Mouse (Mus musculus): Measurements from ENCODE around the gene Il4ra. TPM values are rescaled to one million over a fixed set of nuclear protein-coding genes. Genes with fewer than 3 reads are reported as not detected.

Gene Il4ra
- total and polyA plus RNA-seq, 3 experiments, result 18.2 to 27.4 (median 26.4) TPM

DNA sequence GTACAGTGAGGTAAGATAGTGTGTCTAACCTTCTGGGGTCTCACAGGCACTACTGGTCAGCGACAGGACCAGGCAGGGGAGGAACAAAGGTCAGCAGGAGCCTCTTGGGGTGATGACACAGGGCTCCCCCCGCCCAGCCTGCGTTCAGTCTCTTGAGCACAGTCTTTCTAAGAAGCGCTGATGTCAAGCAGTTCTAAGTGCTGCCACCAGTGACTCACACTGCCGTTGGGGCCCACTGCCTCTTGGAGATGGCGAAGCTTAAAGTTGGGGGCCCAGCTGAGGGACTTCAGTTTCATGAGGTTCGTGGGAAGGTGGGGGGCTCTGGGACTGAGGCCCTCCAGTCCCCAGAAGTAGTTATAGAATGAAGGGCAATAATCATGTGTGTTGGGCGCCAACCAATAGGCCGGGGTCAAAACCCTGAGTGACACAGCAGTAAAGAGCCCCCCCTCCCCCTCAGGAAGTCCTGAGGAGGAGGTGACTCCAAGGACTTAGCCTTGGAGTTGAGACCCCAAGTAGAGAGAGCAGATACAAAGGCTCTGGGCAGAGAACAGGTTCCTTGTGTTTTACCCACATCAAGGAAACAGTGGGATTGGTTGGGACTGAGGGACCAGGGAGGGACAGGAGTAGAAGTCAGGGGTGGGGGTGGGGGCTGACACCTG is 2.7 kb downstream of the Il4ra start (continued):
- peak; percentile 63; the same call in 1 of the 2 replicates for TF ChIP-seq CHD2 (IDR thresholded peaks at IDR 0.05; ENCODE audit: low read length)
- no peak for TF ChIP-seq POLR2A (IDR thresholded peaks at IDR 0.05; ENCODE audit: low read depth, low read length)
- TF ChIP-seq MEF2A (IDR thresholded peaks at IDR 0.05; ENCODE audit: borderline replicate concordance, low read depth, low read length), result no peak
- no peak for TF ChIP-seq USF1 (IDR thresholded peaks at IDR 0.05; ENCODE audit: low read depth, low read length)
- no peak; the same call in 1 of the 2 replicates for TF ChIP-seq CHD1 (IDR thresholded peaks at IDR 0.05; ENCODE audit: low read depth, low read length)

DNA sequence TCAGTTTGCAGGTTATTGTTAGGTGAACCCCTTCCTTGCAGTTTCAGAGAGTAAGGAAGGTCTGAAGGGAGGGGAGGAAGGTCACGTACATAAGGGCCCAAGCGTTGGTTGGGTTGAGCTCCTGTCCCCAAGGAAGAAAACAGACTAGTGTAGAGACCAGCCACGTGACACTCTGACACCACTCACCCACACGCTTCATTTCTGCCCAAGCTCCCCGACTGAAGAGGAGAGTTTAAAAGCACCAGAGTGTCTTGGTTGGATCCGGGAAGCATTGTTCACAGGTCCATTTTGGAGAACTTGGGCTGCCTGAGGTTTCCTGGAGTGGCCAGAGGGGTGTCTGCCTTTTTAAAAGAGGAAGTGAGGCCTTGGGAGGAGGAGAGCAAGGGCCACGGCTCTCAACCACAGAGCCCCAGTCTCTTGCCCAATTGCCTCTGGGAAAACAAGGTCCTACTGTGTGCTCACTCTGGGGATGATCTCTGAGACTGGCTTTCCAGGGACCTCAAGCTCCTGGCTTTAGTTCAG is 3.5 kb downstream of the Il4ra start:
- Histone ChIP-seq H3K4me1 (ENCODE audit: control insufficient read depth in 1 of 2, insufficient read depth in 2 of 2) (peaks cover 43 to 73% of the 10 kb centered on the region in 2 experiments), H3K4me2 (ENCODE audit: insufficient read depth, low read depth, poor library complexity, severe bottlenecking) (peak overlapping the region; percentile 52), H3K27me3 (replicated peaks) (peaks cover under 1% of the 10 kb centered on the region), H3K79me2 (replicated peaks; ENCODE audit: control insufficient read depth, extremely low read depth, insufficient read depth, poor library complexity, severe bottlenecking) (peaks cover 16% of the 10 kb centered on the region), H3K9me3 (replicated peaks; ENCODE audit: low read length) (no peaks in the 10 kb centered on the region), H3K27ac (ENCODE audit: insufficient read depth, low read depth) (no peak overlapping the region), H3K4me3 (replicated peaks in 1 of 3; ENCODE audit: low read depth in 2 of 3, low read length in 2 of 3, poor library complexity in 1 of 3) (peak overlapping the region in 2 of 3 experiments; percentile 23 to 83), H3K9ac (ENCODE audit: insufficient read depth, low read depth) (no peak overlapping the region), H3K36me3 (replicated peaks in 1 of 2; ENCODE audit: control insufficient read depth in 1 of 2, insufficient read depth in 1 of 2, low read length in 1 of 2) (peaks cover 7 to 43% of the 10 kb centered on the region in 2 experiments)
- TF ChIP-seq RAD21 (IDR thresholded peaks at IDR 0.05; ENCODE audit: low read depth, low read length), result no peak
- peak; percentile 70 for TF ChIP-seq USF1 (IDR thresholded peaks at IDR 0.05; ENCODE audit: low read depth, low read length)
- TF ChIP-seq MYC (IDR thresholded peaks at IDR 0.05; ENCODE audit: low read depth, low read length), result peak; percentile 67; the same call in 1 of the 2 replicates
- TF ChIP-seq IRF4 (IDR thresholded peaks at IDR 0.05; ENCODE audit: low read depth, low read length), result peak; percentile 84
- TF ChIP-seq MEF2A (IDR thresholded peaks at IDR 0.05; ENCODE audit: borderline replicate concordance, low read depth, low read length), result 0 out of 2 replicates have a peak, but pooled peaks have one; percentile 30
- TF ChIP-seq E2F4 (IDR thresholded peaks at IDR 0.05; ENCODE audit: insufficient replicate concordance, low read depth, low read length), result no peak
- no peak; the same call in 1 of the 2 replicates for TF ChIP-seq MXI1 (IDR thresholded peaks at IDR 0.05; ENCODE audit: low read depth, low read length)
- peak; percentile 39 for TF ChIP-seq ETS1 (conservative IDR thresholded peaks at IDR 0.05; ENCODE audit: low read depth, low read length)
- TF ChIP-seq BHLHE40 (IDR thresholded peaks at IDR 0.05; ENCODE audit: low read depth, low read length), result peak; percentile 57
- TF ChIP-seq MAX (IDR thresholded peaks at IDR 0.05; ENCODE audit: low read length), result peak; percentile 75
- 0 out of 2 replicates have a peak, but pooled peaks have one; percentile 68 for TF ChIP-seq RCOR1 (conservative IDR thresholded peaks at IDR 0.05; ENCODE audit: low read depth, low read length)
- TF ChIP-seq USF2 (conservative IDR thresholded peaks at IDR 0.05; ENCODE audit: low read depth, low read length), result peak; percentile 63
- TF ChIP-seq ZKSCAN1 (IDR thresholded peaks at IDR 0.05; ENCODE audit: borderline replicate concordance, low read depth, low read length), result peak; percentile 99
- peak; percentile 9; the same call in 1 of the 2 replicates for TF ChIP-seq SMC3 (IDR thresholded peaks at IDR 0.05; ENCODE audit: low read depth, low read length)
- no peak for TF ChIP-seq HCFC1 (IDR thresholded peaks at IDR 0.05; ENCODE audit: low read depth, low read length)
- TF ChIP-seq MAZ (IDR thresholded peaks at IDR 0.05; ENCODE audit: low read depth, low read length), result peak; percentile 40; the same call in 1 of the 2 replicates
- no peak; the same call in 1 of the 2 replicates for TF ChIP-seq POLR2A (IDR thresholded peaks at IDR 0.05; ENCODE audit: low read depth, low read length)
- TF ChIP-seq ZC3H11A (IDR thresholded peaks at IDR 0.05; ENCODE audit: low read depth, low read length), result no peak
- peak; percentile 57; the same call in 1 of the 2 replicates for TF ChIP-seq CHD2 (IDR thresholded peaks at IDR 0.05; ENCODE audit: low read length)
- TF ChIP-seq EP300 (IDR thresholded peaks at IDR 0.05; ENCODE audit: low read length), result peak; percentile 86
- peak; percentile 55 for DNase-seq (ENCODE audit: extremely low read depth)
- in situ Hi-C loops (cut with MboI; ENCODE audit: low pct_ligation_motif_present, low pct_unique_long_range_greater_than_20kb, low sequenced_read_pairs) (no loop called here), dilution Hi-C loops (cut with MboI; ENCODE audit: extremely low pct_ligation_motif_present, extremely low pct_unique_long_range_greater_than_20kb, low sequenced_read_pairs) (no loop called here)
